Mouse (Mus musculus): ENCODE data around the gene 2610301B20Rik. TPM values are rescaled to one million over a fixed set of nuclear protein-coding genes. Genes with fewer than 3 reads are reported as not detected.

The 2610301B20Rik gene
- total and polyA plus RNA-seq, 2 experiments from 2014 or later = 33.9 to 39.0 TPM

DNA sequence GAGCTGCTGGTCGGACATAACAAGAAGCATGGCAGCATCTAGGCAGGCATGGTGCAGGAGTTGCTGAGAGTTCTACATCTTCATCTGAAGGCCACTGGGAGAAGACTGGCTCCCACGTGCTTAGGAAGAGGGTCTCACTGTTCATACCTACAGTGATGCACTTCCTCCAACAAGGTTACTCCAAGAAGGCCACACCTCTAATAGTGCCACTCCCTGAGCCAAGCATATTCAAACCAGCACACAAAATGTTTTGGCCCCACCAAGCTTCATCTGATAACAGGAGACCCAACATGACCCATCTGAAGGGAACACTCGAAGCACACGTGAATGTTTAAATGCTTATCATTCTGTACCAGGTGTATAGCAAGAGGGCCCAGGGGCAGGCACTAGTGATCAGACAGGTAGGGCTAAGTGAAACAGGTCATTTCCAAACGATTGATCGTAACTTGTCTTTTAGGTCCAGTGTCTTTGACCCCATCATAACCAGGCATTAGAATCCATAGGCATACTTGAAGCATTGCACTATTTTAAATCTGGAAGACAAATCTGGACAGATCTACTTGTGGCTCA is 37.7 kb downstream of the 2610301B20Rik start:
- DNase-seq (no peak), ATAC-seq (no peak)
- Histone ChIP-seq H3K9ac (no peak overlapping the region), H3K36me3 (ENCODE audit: insufficient read depth) (no peaks in the 10 kb centered on the region), H3K27me3 (ENCODE audit: insufficient read depth, low read length) (no peaks in the 10 kb centered on the region), H3K27ac (ENCODE audit: low read depth, low read length) (no peak overlapping the region), H3K4me3 (ENCODE audit: low read depth, low read length) (no peak overlapping the region), H3K4me1 (ENCODE audit: insufficient read depth) (no peaks in the 10 kb centered on the region), H3K9me3 (ENCODE audit: low read length) (no peaks in the 10 kb centered on the region), H3K4me2 (ENCODE audit: low read depth) (no peak overlapping the region)
- 78% methylated on average over 6 of the region's 6 CpGs for WGBS
- no peak for TF ChIP-seq CTCF (IDR thresholded peaks at IDR 0.05; ENCODE audit: low read depth)

DNA sequence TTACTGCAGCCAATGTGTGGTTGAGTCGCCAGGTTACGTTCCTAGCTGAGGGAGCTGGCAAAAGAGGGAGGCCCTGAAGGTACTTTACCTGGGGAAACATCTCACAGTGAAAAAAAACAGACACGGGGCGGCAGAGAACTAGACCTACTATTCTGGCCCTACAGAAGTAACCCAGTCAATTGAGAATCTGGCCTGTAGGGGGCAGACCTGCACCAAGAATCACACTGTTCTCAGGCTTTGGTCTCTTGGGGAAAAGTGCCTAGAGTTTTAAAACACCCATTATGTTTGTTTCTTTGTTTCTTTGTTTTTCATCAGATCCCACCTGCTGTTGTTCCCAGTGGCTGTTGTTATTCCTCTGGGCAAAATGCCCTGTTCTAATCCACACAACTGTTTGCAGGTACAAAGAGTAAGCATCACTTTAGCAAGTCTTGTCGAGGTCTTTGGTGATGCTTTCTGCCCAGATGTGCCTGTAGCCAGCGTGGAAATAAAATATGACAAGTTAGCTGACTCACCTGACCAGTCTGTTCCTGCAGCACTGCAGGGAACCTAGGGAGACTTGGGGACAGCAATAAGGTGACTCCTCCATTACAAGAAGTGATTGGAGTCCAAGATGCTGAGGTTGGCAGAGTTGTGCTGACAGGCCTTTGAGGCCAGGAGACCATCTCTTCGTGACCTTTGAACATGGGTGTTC is 38.5 kb downstream of the 2610301B20Rik start:
- Histone ChIP-seq H3K4me2 (ENCODE audit: low read depth) (no peak overlapping the region), H3K9me3 (ENCODE audit: low read length) (no peaks in the 10 kb centered on the region), H3K27ac (ENCODE audit: low read depth, low read length) (no peak overlapping the region), H3K27me3 (ENCODE audit: insufficient read depth, low read length) (no peaks in the 10 kb centered on the region), H3K36me3 (ENCODE audit: insufficient read depth) (no peaks in the 10 kb centered on the region), H3K4me1 (ENCODE audit: insufficient read depth) (no peaks in the 10 kb centered on the region), H3K9ac (no peak overlapping the region), H3K4me3 (ENCODE audit: low read depth, low read length) (no peak overlapping the region)
- peak; percentile 96 for ATAC-seq
- TF ChIP-seq CTCF (IDR thresholded peaks at IDR 0.05; ENCODE audit: low read depth) = peak; percentile 90
- peak; percentile 93 for DNase-seq
- 22% methylated on average over 7 of the region's 7 CpGs for WGBS

DNA sequence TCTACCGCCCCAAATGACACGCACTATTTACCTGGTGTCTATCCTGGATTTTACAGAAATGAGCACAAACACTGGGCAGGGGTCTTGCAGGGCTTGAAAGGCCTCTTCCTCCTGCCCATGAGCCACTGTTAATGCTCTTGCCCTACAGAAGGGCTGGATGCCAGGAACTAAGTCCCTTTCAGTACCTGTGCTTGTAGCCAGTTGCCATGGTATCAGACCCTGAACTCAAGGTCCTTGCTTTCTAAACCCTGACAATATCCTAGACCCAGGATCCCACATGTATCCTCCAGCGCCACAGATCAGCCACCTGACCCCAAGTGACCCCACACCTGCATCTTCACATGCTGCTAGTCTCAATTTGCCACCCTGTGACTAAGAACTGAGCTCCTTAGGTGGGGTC is 39.1 kb downstream of the 2610301B20Rik start:
- no peak for DNase-seq
- H3K4me3 ChIP-seq (ENCODE audit: low read depth, low read length) = no peak overlapping the region
- 83% methylated on average over 3 of the region's 3 CpGs for WGBS

DNA sequence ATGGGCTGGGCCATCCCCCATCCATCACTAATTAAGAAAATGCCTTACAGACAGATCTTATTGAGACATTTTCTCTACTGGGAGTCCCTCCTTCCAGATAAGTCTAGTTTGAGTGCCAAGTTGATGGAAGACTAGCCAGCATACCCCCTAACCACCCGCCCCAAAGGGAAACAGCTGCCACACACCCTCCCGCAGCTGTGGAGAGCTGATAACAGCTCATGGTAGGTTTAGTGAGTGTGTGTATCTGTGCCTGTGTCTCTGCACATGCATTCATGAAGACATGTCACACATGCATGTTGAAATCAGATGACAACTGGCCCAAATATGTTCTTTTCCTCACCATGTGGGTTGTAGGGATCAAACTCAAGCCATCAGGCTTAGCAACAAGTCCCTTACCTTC is 40.5 kb downstream of the 2610301B20Rik start:
- no peaks in the 10 kb centered on the region for H3K4me1 ChIP-seq (ENCODE audit: insufficient read depth)
- TF ChIP-seq CTCF (IDR thresholded peaks at IDR 0.05; ENCODE audit: low read depth) = no peak
- no peak overlapping the region for H3K9ac ChIP-seq
- no peaks in the 10 kb centered on the region for H3K27me3 ChIP-seq (ENCODE audit: insufficient read depth, low read length)
- DNase-seq = no peak
- ATAC-seq = no peak
- H3K27ac ChIP-seq (ENCODE audit: low read depth, low read length) = no peak overlapping the region
- WGBS = 87% methylated on average over 2 of the region's 2 CpGs
- no peak overlapping the region for H3K4me3 ChIP-seq (ENCODE audit: low read depth, low read length)
- no peaks in the 10 kb centered on the region for H3K36me3 ChIP-seq (ENCODE audit: insufficient read depth)
- no peak overlapping the region for H3K4me2 ChIP-seq (ENCODE audit: low read depth)
- H3K9me3 ChIP-seq (ENCODE audit: low read length) = no peaks in the 10 kb centered on the region

More for the DNA sequence above, 39.1 kb downstream of the 2610301B20Rik start:
- H3K9ac ChIP-seq = no peak overlapping the region
- no peaks in the 10 kb centered on the region for H3K27me3 ChIP-seq (ENCODE audit: insufficient read depth, low read length)
- ATAC-seq = no peak
- no peak overlapping the region for H3K27ac ChIP-seq (ENCODE audit: low read depth, low read length)
- no peaks in the 10 kb centered on the region for H3K9me3 ChIP-seq (ENCODE audit: low read length)
- H3K36me3 ChIP-seq (ENCODE audit: insufficient read depth) = no peaks in the 10 kb centered on the region
- no peaks in the 10 kb centered on the region for H3K4me1 ChIP-seq (ENCODE audit: insufficient read depth)
- H3K4me2 ChIP-seq (ENCODE audit: low read depth) = no peak overlapping the region
- TF ChIP-seq CTCF (IDR thresholded peaks at IDR 0.05; ENCODE audit: low read depth) = no peak

DNA sequence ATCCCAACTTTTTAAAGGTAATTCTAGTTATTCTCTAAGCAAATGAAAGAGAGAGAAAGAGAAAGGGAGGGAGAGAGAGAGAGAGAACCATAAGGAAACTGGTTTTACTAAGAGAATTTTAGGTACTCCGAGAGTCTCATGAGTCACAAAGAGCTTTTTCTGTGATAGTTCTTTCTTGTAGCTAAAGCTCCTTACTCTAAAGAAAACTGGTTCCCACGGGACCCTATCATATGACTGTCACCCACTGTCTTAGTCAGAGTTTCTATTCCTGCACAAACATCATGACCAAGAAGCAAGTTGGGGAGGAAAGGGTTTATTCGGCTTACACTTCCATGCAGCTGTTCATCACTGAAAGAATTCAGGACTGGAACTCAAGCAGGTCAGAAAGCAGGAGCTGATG is 41.0 kb downstream of the 2610301B20Rik start:
- no peak for ATAC-seq
- H3K36me3 ChIP-seq (ENCODE audit: insufficient read depth) = no peaks in the 10 kb centered on the region
- no peak for DNase-seq
- no peak overlapping the region for H3K27ac ChIP-seq (ENCODE audit: low read depth, low read length)
- WGBS = 80% methylated on average over 3 of the region's 3 CpGs
- no peak overlapping the region for H3K4me3 ChIP-seq (ENCODE audit: low read depth, low read length)
- H3K9ac ChIP-seq = no peak overlapping the region
- no peak overlapping the region for H3K4me2 ChIP-seq (ENCODE audit: low read depth)
- H3K4me1 ChIP-seq (ENCODE audit: insufficient read depth) = no peaks in the 10 kb centered on the region
- TF ChIP-seq CTCF (IDR thresholded peaks at IDR 0.05; ENCODE audit: low read depth) = no peak
- no peaks in the 10 kb centered on the region for H3K9me3 ChIP-seq (ENCODE audit: low read length)
- H3K27me3 ChIP-seq (ENCODE audit: insufficient read depth, low read length) = no peaks in the 10 kb centered on the region

DNA sequence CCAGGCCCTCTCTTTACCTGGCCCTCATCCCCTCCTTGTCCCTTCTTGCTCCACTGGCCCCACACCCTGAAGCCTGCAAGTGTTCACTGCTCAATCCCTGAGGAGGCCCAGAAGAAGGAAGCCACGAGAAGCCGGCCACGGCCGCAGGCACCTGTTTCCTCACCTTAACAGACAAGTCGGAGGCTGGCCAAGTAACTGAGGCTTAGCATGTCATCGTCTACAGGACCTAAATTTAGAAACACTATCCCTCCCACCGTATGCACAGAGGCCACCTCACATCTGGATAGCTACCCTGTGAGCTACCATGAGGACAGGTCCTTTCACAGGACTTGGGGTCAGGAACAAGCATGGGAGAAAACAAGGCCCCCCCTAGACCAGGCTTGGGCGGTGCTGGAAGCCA is 44.1 kb downstream of the 2610301B20Rik start:
- 92% methylated on average over 8 of the region's 8 CpGs for WGBS

DNA sequence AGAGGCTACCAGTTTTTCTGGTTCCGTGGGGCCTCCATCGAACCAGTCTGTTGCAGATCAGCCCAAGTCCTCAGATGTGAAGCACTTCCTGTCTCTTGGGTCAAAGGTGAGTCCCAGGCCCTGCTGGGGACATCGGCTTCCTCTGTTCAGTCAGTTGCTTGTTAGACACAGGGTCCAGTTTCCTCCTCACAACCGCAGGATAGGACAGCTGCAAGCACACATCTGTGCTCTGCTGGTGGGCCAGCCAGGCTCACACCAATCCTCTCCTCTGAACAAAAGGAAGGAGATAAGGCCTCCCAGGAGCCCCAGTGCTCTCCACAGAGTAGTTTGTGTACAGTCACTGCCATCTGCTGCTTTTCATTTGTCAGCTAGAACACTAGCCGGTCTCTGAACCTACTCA is 44.8 kb downstream of the 2610301B20Rik start:
- no peaks in the 10 kb centered on the region for H3K4me1 ChIP-seq (ENCODE audit: insufficient read depth)
- H3K9ac ChIP-seq = no peak overlapping the region
- no peak overlapping the region for H3K4me3 ChIP-seq (ENCODE audit: low read depth, low read length)
- no peak overlapping the region; the same call in 1 of the 2 replicates for H3K27ac ChIP-seq (ENCODE audit: low read depth, low read length)
- WGBS = 75% methylated on average over 5 of the region's 5 CpGs
- H3K4me2 ChIP-seq (ENCODE audit: low read depth) = no peak overlapping the region
- ATAC-seq (no peak), DNase-seq (no peak)
- H3K36me3 ChIP-seq (ENCODE audit: insufficient read depth) = no peaks in the 10 kb centered on the region
- H3K27me3 ChIP-seq (ENCODE audit: insufficient read depth, low read length) = no peaks in the 10 kb centered on the region
- H3K9me3 ChIP-seq (ENCODE audit: low read length) = no peaks in the 10 kb centered on the region
- TF ChIP-seq CTCF (IDR thresholded peaks at IDR 0.05; ENCODE audit: low read depth) = no peak

More for the DNA sequence above, 44.1 kb downstream of the 2610301B20Rik start:
- Histone ChIP-seq H3K36me3 (ENCODE audit: insufficient read depth) (no peaks in the 10 kb centered on the region), H3K9me3 (ENCODE audit: low read length) (no peaks in the 10 kb centered on the region), H3K4me1 (ENCODE audit: insufficient read depth) (no peaks in the 10 kb centered on the region), H3K27ac (ENCODE audit: low read depth, low read length) (no peak overlapping the region), H3K9ac (no peak overlapping the region), H3K27me3 (ENCODE audit: insufficient read depth, low read length) (no peaks in the 10 kb centered on the region), H3K4me2 (ENCODE audit: low read depth) (no peak overlapping the region), H3K4me3 (ENCODE audit: low read depth, low read length) (no peak overlapping the region)
- TF ChIP-seq CTCF (IDR thresholded peaks at IDR 0.05; ENCODE audit: low read depth) = no peak
- ATAC-seq (no peak), DNase-seq (no peak)

Data from forebrain, postnatal 0 days (tissue).